Mouse (Mus musculus) right cerebral cortex, adult 18-20 months (tissue): ENCODE results near the gene Coq2.

Source experiments
- DNase-seq: peaks from one replicate; pipeline ENCODE4 v3.0.0; 2022; ENCODE audit warnings: mixed read lengths

Gene Coq2

DNA sequence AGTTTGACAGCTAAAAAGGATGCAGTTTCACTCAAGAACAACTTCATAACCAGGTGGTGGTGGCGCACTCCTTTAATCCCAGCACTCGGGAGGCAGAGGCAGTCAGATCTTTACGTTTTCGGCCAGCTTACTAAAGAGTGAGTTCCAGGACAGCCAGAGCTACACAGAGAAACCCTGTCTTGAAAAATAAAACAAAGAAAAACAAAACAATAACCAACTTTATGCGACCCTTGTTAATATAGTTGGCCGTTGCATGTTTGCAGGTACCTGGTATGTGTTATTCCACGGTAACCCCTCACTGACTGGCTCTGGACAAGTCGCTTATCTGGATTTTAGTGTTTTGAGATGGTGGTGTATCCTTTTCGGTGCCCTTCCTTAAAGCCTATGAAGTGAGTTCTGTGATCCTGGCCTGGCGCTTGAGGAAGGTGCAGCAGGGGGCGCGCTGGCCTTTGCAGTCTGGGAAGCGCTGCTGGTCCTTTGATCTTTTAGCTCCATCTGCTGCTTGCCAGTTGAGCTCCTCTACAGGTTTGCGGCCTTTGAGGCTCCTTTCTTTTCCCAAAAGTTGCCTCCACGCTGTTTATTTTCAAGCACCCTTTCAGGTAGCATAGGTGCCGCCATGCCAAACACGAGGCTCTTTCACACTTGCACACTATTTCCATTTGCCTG is at the start of gene Coq2:
Coq2 (minus strand) TSS at position 430 of the 666 bp plus-strand sequence.
- DNase-seq = peak; percentile 73

DNA sequence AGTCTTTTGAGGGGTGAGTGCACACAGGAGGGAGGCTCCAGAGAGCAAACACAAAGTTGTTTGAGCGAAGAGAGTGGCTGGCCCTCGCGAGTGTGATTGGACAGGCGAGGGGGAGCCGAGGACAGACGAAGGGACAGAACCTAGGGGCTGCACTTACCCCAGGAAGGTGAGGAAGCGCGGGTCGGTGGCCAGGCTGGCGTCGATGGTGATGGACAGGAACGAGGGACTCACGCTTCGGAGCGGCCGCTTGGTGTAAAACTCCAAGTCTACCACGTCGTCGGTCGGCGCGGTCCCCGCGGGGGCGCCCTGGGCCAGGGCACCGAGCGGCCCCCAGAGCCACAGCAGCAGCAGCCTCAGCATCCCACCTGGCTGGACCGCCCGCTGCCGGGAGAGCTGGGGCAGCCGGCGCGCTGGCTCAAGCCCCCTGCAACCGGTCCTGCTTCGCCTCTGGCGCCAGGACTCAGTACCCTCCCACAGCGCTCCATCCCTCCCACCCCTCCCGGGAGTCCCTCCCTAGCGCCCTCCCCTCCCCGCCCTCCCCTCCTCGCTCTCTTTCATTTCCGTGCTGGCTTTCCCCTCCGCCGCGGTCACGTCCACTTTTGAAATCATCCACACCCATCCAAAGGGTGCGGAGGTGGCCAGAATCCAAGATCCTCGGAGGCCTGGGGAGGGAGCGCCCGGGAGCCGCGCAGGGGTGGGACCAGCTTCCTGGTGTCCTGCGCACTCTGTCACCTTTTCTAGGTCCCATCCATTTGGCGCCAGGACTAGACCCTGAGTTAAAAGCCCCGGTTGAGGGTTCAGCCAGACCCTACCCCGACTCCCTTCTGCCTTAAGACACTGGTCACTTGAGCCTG is 44.5 kb upstream of the Coq2 start, which contains the start of gene Hpse:
Hpse (minus strand) TSS at position 482 of the 854 bp plus-strand sequence.
- DNase-seq = no peak

DNA sequence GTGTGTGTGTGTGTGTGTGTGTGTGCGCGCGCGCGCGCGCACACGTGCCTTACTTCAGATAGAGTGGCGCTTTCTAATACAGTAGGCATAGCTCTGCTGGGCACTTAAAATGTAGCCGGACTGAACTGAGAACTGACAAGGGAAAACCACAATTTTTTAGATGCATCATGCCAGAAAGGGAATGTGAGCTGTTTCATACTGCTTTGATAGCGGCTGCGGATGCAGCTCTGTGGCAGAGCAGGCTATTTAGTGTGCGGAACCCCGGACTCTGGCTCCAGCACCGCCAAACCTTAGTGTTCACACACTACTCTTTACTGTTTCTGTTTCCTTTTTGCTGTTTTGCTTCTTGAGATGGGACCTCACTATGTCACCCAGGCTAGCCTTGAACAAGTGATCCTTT is 41.8 kb upstream of the Coq2 start:
- no peak for DNase-seq

DNA sequence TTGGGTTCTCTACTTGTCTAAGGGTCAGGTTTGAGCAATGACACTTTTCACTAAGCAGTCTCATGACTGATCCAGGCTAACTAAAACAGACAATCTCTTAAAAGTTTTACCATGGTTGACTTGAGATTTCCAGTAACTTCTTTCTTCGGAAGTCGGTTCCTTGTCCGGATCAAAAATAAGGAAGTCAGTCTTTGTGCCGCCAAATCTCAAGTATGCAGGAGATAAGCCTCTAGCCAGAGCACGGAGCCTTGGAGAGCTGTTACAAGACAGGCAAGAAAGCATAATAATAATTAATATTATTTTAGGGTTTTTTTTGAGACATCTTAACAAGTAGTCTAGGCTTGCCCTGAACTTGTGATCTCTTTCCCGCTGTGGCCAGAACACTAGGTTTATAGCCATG is 36.3 kb upstream of the Coq2 start:
- DNase-seq = no peak

DNA sequence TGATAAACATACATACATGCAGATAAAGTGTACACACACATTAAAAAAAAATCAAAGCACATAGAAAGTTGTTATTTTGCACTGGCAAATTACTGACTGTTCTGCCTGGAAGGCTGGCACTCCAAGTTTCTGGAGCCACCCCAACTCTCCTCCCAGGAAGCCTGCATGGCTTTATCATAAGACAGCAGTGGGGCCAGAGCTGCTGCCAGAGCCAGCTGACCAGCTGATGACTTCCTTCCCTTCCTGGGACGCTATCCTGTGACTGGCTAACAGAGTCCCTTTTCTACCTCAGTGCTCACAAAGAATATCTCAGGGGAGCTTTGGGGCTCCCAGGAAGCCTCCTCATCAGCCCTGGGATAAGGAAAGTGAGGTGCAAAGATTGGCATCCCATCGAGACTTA is 35.1 kb upstream of the Coq2 start:
- DNase-seq = no peak

DNA sequence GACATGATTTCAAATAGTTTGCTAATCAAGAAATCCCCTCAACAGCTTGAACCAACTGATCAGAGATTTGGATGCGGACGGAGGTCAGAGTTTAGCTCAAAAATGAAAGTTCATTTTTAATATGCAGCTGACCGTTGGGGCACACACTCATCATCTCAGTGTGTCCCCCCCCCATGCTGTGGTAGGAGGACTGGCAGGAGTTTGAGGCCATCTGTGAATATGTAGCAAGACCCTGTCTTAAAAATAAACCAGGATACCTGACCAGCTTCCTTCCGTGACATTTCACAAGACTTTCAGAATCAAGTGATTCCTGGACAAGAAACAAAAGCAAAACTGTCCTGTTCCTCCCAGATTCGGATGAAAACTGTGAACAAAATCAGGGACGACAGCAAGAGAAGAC is 34.1 kb upstream of the Coq2 start:
- DNase-seq = no peak

DNA sequence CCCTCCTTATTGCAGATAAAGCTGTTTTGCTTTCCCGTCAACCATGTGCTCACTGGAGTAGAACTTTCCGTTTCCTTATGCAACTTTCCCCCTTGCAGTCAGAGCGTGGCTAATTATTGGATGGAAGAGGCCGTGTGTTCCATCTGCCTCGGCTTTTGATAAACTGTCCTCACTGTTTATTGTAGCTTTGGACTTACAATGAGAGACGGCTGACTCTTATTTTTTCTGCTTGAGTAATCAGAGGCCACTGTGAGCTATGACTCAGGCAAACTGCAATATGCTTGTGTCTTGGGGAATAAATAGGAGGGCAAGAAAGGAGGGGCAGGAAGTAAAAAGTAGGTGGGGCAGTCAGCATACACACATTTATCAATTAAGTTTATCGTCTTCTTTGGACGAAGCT is 31.7 kb upstream of the Coq2 start:
- DNase-seq = no peak

DNA sequence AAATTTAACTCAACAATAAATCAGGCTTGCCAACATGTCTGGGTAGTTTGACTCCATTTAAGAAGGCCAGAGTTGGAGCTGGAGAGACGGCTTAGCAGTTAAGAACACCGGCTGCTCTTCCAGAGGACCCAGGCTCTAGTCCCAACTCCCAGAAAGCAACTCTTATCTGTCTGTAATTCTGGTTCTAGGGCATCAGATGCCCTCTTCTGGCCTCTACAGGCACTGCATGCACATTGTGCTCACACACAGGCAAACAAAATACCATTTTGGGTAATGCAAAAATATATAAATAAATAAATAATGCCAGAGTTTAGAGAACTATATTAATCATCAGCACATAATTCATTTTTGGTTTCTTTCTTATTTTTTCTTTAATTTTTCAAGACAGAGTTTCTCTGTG is 29.3 kb upstream of the Coq2 start:
- no peak for DNase-seq

DNA sequence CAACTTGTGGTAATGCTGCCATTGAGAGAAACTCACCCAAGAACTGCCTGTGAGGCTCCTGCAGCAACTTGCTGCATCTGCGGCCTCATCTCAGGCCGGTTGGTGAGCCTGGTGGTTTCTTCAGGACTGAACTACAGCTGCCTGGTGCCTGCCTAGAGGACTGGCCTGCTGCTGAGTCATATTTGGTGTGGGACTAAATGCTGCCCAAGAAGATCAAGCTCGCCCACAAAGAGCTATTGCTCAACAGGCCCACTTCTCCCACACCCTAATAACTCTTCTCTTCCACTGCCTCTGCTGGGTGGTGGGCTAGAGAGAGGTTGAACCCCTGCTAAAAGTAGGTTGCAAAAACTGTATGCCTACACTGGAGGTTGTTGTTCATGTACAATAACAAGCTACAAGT is 27.4 kb upstream of the Coq2 start:
- no peak for DNase-seq

DNA sequence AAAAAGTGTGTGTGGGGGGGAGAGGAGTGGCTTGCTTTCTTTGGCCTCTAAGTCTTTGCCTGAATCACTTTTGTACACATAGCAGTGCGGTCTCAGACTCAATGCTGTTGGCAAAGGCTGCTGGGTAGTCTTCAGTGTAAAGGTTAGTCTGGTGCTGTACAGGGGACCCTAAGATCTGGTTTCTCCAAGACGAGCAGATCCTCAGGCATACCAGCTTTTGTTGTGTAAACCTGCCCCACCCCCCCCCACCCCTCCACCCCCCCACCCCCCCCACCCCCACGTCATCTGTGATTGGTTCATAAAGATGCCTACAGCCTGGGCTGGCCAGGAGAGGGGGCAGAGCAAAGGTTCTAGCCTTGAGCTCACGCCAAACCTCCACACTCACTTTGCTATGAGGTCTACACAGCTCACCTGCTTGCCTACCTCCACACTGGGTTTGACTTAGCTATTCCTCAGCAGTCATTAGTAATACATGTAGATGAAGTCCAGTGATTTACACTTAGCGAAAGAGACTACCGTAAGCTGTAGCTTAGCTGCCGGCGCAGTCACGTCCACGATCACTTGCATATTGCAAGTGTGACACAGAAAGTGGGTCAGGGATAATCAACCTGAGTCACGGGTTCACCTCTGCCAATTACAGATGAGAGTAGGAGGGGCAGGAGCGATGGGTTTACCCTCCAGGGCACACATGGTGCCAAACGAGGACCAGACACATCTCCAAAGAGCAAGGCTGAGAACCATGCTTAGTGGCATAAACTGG is 26.1 kb upstream of the Coq2 start:
- DNase-seq = no peak

DNA sequence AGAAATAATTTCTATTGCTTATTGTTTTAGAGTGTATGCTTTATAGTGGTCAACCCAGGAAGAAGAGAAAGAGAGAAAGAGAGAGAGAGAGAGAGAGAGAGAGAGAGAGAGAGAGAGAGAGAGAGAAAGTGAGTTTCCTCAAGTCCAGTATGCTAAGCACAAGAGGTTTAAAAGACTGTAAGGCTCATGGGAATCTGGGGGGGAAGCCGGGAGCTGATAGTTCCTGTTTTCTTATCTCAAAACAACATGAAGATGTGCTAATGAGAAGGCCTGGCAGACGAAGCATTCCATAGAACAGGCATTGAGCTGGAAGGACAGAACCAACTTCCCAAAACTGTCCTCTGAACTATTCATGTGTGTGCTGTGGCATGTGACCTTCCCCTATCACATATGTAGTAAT is 22.9 kb upstream of the Coq2 start:
- DNase-seq = no peak

DNA sequence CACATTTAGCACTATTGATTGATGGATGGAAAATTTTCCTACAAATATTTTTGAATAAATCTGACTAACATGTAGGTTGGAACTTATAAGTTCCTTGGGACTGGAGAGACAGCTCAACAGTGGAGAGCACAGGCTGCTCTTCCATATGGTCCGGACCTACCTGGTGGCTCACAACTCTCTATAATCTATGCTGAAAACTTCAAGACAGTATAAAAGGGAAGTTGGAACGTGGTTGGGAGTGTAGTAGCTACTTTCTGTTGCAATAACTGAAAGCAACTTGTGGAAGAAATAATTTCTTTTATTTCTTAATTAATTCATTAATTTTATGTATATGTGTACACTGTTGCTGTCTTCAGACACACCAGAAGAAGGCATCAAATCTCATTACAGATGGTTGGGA is 22.5 kb upstream of the Coq2 start:
- no peak for DNase-seq

DNA sequence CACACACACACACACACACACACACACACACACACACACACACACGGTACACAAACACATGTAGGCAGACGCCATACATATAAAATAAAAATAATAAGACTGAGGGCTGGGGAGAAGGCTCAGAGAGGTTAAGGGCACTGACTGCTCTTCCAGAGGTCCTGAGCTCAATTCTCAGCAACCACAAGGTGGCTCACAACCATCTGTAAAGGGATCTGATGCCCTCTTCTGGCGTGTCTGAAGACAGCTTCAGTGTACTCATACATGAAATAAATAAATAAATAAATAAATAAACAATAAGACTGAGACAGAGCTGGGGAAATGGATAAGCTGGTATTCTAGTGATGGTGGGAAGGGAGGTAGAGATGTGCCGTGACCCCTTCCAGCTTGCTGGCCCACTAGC is 10.7 kb upstream of the Coq2 start:
- DNase-seq = no peak

DNA sequence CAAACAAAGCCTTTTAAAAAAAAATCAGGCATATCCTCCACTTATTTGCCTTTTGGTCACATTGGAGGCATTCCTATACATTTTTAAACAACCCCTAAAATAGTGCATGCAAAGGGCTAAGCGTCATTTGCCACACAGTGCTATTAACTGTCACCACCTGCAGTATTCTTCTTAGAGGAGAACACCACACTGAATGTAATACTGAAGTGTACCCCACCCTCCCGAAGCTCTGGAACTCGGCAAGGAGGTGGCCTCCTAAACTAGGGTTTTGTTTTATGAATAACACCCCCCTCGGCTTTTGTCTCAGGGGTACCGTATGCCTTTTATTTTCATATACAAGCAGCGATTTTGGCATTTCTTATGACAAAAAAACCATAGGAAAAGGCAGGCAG is 5.6 kb upstream of the Coq2 start:
- DNase-seq = no peak

DNA sequence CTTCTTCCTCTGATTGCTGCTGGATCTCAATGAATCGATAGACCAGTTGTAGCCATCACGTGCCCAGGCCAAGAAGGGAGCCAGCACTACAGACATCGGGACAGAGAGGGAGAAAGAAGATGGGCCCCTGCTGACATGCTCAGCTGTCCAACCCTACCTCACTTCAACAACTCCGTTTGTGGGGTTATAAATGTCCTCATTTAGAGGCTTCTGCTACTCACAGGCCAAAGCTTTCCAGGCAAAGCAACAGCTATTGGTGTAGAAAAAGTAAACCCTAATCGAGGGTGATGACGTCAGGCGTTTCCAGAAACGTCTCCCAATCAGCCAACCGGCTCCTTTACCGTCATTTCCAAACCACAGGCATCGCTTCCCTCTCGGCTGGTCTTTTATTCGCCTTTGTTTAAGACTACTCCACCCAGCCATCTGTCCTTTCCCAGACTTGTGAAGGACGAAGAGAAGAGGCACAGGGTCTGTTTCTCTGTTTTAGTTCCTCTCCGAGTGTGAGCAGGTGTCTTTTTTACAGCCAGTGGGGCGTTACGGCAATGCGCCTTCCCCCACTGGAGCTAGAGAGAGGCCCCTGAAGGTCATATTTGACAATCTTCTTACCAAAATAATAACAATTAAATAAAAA is 5.1 kb upstream of the Coq2 start:
- DNase-seq = no peak

DNA sequence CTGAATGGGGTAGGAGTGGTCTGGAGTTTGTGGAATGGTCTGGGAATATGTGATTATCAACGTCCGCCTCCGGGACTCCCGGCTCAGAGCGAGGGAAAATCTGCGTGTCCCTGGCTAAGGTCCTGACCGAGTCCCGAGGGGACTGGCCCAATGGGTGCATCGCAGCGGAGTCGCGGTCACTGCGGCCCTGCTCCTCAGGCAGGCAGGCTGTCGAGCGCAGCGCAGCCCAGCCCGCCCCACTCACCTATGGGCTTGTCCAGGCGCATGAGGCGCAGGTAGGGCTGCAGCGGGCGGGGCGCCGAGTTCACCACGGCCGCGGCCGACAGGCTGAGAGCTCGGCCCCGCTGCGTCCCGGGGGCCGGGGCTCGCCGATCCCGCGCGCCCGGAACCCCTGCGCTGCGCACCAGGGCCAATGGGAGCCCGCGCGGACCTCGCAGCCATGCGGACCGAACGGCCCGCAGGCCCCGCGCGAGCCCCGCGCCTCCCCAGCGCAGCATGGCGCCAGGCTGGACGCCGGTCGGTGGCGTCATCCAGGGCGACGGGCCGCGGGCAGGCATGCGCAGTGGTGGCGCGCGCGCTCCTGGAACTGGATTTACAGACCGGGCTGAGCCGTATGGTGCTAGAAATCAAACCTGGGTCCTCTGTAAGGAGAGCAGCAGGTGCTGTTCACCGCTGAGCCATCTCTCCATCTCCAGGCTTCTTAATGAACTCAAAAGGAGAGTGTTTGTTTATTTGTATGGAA is 1.0 kb downstream of the Coq2 start:
- peak; percentile 88 for DNase-seq

DNA sequence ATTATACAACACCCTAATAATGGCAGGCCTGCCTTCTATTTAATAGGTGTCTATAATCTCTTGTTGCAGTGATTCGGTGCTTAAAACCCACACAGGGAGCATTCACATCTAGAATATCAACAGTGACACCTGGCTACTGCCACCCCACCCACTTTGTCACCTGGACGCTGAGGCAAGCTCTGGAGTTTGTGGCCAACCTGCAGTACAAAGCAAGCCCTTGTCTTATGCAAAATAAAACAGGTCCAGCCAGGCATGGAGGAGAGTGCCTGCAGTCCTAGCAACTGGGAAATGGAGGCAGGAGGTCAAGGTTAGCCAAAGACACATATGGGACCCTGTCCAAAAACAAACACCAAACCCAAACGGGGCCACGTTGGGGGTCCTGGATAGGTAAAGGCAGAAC is 2.5 kb downstream of the Coq2 start:
- no peak for DNase-seq

DNA sequence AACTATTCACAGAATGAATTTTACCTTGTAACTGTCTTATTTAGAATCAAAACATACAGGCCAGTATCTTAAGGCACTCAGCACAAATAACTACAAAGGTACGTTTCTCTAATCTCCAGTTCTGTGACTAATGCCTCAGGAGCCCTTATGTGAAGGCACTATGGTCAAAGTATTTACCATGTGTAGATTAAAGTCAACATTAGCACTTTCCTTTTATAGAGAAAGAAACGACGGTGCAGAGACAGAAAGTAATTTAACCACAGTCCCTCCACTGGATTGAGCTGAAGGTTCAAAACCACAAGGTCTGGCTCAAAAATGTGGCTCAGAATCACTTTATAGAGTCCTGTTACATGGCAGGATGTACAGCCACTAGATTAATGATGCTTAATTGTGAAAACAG is 3.0 kb downstream of the Coq2 start:
- DNase-seq = no peak

DNA sequence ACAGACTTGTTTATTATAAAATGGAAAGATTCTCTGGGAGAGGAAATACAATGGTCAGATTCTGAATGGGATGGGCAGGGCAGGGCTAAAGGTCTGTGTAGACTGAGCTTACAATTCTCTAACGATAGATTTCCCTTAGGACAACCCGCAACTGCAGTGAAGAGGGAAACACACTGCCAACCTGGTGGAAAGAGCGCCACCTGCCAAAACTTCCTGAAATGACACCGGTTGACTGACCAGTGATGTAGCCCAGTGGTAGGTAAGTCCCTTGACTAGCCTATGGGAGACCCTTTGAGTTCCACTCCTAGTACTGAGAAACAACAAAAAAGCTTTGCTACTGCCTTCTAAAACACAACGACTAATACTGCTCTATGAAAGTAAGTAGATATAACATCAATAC is 3.5 kb downstream of the Coq2 start:
- peak; percentile 48 for DNase-seq

DNA sequence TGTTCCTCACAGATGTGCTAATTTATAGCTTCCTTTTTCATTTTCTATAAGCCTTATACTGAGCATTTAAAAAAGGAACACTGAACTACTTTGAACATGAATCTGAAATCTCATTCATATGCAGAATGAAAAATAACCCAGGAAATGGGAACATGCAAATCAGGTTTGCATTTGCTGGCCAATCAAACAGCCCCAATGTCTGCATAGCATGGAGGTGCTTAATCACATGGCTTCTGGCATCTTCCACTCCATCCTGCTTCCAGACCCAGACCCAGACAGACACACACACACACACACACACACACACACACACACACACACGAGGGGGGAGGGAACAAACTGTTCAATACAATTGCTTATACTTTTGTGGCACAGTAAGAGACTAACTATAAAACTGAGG is 8.0 kb downstream of the Coq2 start:
- peak; percentile 28 for DNase-seq

DNA sequence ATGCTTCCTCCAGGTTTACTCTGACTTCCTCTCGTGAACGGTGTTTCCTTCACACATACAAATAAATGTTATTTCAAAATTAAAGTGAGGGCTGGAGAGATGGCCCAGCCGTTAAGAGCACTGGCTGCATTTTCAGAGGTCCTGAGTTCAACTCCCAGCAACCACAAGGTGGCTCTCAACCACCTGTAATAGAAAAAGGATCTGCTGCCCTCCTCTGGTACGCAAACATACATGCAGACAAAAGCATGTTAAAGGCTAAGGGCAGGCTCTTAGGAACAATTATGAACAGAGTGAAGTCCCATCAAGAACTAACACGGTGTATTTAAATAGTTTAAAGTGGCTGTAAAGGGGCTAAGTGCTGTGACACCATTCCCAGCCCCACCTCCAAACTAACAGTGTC is 11.1 kb downstream of the Coq2 start:
- DNase-seq = no peak

DNA sequence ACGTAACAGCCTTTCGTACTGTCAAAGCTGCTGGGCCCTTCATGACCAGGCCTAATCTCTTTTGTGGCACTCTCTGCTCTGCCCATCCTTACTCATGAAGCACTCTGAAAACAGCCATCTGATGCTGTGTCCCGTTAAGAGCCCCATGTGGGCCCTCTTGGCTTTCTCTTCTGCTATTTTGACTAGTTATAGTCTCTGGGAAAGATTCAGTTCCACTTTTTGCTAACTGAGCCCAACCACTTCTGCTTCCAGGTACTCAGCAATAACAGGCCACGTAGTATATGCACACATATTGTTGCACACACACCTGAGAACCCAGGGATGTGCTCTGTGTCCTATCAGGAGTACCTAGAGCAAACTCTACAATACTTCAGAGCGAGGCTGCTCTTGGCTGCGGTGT is 11.9 kb downstream of the Coq2 start:
- DNase-seq = no peak

DNA sequence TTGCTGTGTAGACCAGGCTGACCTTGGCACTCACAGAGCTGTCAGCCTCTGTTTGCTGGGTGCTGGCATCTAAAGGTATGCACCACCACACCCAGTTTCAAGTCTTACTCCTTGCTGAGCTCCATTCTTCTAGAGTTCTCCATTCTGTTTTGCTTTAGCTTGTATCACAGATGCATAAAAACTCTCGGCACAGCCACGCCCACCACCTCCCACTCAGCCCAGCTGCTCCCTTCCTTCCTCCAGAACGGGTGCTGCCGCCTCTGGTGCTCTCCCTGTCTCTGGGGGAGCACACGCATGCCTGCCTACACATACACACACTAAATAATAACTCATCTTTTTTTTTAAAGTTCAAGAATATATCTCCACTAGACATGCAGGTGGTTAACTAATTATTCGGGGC is 16.5 kb downstream of the Coq2 start:
- peak; percentile 49 for DNase-seq
